Mouse (Mus musculus): Measurements from ENCODE around the gene Tcf7l1. TPM values are rescaled to one million over a fixed set of nuclear protein-coding genes. Genes with fewer than 3 reads are reported as not detected.

The Tcf7l1 gene
- polyA plus RNA-seq, 1 experiment from 2014 or later: 31.5 TPM

GRCm38 (mm10) chr6:72664290-72664689 is 124.8 kb downstream of the Tcf7l1 start:
- H3K4me1 ChIP-seq (ENCODE audit: insufficient read depth, low read length): peaks cover 67% of the 10 kb centered on the region
- no peaks in the 10 kb centered on the region for H3K27me3 ChIP-seq (ENCODE audit: insufficient read depth, low read length)
- 47% methylated on average over 8 of the region's 8 CpGs for WGBS
- H3K4me2 ChIP-seq (replicated peaks; ENCODE audit: low read depth, low read length): no peak overlapping the region
- H3K4me3 ChIP-seq (ENCODE audit: low read length): no peak overlapping the region
- H3K36me3 ChIP-seq (ENCODE audit: insufficient read depth, low read length): no peaks in the 10 kb centered on the region
- no peaks in the 10 kb centered on the region for H3K9me3 ChIP-seq (ENCODE audit: low read length)
- ATAC-seq (ENCODE audit: low FRiP score, low TSS enrichment): no peak
- no peak overlapping the region for H3K9ac ChIP-seq (replicated peaks; ENCODE audit: low read length)
- peak overlapping the region; percentile 34; the same call in 1 of the 2 replicates for H3K27ac ChIP-seq (ENCODE audit: low read length)

- Histone ChIP-seq H3K36me3 (ENCODE audit: insufficient read depth, low read length) (no peaks in the 10 kb centered on the region), H3K27me3 (ENCODE audit: insufficient read depth, low read length) (no peaks in the 10 kb centered on the region), H3K9me3 (ENCODE audit: low read length) (no peaks in the 10 kb centered on the region), H3K27ac (ENCODE audit: low read length) (peak overlapping the region; percentile 72), H3K9ac (replicated peaks; ENCODE audit: low read length) (no peak overlapping the region), H3K4me3 (ENCODE audit: low read length) (no peak overlapping the region), H3K4me2 (replicated peaks; ENCODE audit: low read depth, low read length) (0 out of 2 replicates have a peak overlapping the region, but pooled peaks have one; percentile 14), H3K4me1 (ENCODE audit: insufficient read depth, low read length) (peaks cover 65% of the 10 kb centered on the region)
- ATAC-seq (ENCODE audit: low FRiP score, low TSS enrichment): no peak
- WGBS: 19% methylated on average over 1 of the region's 1 CpGs
Observed at GRCm38 (mm10) chr6:72663000-72663399, 126.1 kb downstream of the Tcf7l1 start.

DNA sequence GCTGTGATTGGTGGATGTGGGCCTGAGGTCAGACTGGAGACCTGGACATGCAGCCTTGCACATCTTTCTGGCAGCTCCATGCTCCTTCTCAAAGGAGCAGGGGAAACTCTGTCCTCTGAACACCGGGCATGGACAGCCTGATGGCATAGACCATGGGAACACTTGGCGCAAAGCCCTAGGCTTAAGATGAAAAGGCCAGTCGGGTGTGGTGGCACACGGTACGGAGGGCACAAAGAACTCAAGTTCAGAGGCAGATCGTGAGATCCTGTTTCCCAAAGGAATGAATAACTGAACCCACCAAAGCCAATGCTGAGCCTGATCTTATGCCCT is 128.7 kb downstream of the Tcf7l1 start:
- H3K4me3 ChIP-seq (ENCODE audit: low read length): no peak overlapping the region
- H3K27ac ChIP-seq (ENCODE audit: low read length): peak overlapping the region; percentile 65
- no peaks in the 10 kb centered on the region for H3K36me3 ChIP-seq (ENCODE audit: insufficient read depth, low read length)
- no peak overlapping the region for H3K9ac ChIP-seq (replicated peaks; ENCODE audit: low read length)
- H3K4me1 ChIP-seq (ENCODE audit: insufficient read depth, low read length): peaks cover 73% of the 10 kb centered on the region
- H3K27me3 ChIP-seq (ENCODE audit: insufficient read depth, low read length): no peaks in the 10 kb centered on the region
- 0 out of 2 replicates have a peak, but pooled peaks have one; percentile 2 for ATAC-seq (ENCODE audit: low FRiP score, low TSS enrichment)
- H3K4me2 ChIP-seq (replicated peaks; ENCODE audit: low read depth, low read length): no peak overlapping the region
- 59% methylated on average over 6 of the region's 6 CpGs for WGBS
- H3K9me3 ChIP-seq (ENCODE audit: low read length): no peaks in the 10 kb centered on the region

DNA sequence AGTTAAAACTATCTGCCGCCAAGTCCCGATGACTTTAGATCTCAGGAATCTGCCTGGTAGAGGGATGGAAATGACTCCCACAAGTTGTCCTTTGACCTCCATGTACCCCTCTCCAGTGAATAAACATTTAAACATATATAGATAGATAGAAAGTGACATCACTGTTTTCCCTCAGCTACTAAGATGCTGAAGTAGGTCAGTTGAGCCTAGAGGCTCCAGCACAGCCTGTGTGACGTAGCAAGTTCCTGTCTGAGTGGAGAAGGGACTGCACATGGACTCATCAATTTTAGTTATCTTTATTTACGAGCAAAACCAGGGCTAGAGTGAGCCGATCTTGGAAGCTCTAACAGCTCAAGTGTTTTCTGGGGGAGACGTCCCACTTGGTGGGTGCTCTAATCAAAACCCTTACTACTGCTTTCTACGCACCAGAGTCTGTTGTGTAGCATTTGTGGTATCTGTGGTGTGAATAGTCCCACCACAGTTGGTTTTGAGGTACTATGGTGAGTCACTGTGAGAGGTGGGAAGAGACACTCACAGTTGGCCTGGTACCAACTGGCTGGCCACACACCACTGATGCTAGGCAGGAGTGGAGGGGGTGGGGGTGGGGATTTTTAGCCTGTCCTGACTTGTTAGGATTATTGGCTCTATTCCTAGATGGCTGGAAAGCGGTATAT is 129.2 kb downstream of the Tcf7l1 start:
- H3K36me3 ChIP-seq (ENCODE audit: insufficient read depth, low read length): no peaks in the 10 kb centered on the region
- no peak overlapping the region for H3K9ac ChIP-seq (replicated peaks; ENCODE audit: low read length)
- H3K4me1 ChIP-seq (ENCODE audit: insufficient read depth, low read length): peaks cover 75% of the 10 kb centered on the region
- WGBS: 33% methylated on average over 8 of the region's 8 CpGs
- ATAC-seq (ENCODE audit: low FRiP score, low TSS enrichment): 0 out of 2 replicates have a peak, but pooled peaks have one; percentile 17
- no peak overlapping the region for H3K4me3 ChIP-seq (ENCODE audit: low read length)
- H3K9me3 ChIP-seq (ENCODE audit: low read length): no peaks in the 10 kb centered on the region
- no peak overlapping the region for H3K4me2 ChIP-seq (replicated peaks; ENCODE audit: low read depth, low read length)
- H3K27ac ChIP-seq (ENCODE audit: low read length): peak overlapping the region; percentile 65
- H3K27me3 ChIP-seq (ENCODE audit: insufficient read depth, low read length): no peaks in the 10 kb centered on the region

GRCm38 (mm10) chr6:72658006-72658405 is 131.0 kb downstream of the Tcf7l1 start:
- WGBS: 63% methylated on average over 3 of the region's 3 CpGs
- peaks cover 70% of the 10 kb centered on the region for H3K4me1 ChIP-seq (ENCODE audit: insufficient read depth, low read length)

DNA sequence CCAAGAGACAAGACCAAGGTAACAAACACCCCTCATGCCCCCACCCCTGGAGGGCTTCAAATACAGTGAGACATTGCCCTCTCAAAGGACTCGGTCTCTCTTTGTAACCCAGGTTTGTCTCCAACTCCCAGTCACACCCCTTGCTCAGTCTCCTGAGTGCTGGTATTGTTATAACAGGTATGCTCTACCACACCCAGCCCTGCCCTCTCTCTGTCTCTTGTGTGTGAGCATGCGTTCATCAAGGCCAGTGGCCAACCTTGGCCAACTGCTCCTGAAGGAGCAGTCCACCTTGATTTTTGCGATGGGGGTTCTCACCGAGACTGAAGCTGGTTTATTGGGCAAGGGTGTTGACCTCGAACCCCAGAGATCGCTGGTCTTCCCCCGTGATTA is 133.0 kb downstream of the Tcf7l1 start:
- 60% methylated on average over 7 of the region's 7 CpGs for WGBS
- H3K9ac ChIP-seq (replicated peaks; ENCODE audit: low read length): peak overlapping the region; percentile 62
- H3K4me1 ChIP-seq (ENCODE audit: insufficient read depth, low read length): peaks cover 57% of the 10 kb centered on the region
- ATAC-seq (ENCODE audit: low FRiP score, low TSS enrichment): no peak
- no peaks in the 10 kb centered on the region for H3K27me3 ChIP-seq (ENCODE audit: insufficient read depth, low read length)
- peak overlapping the region; percentile 54 for H3K4me2 ChIP-seq (replicated peaks; ENCODE audit: low read depth, low read length)
- H3K4me3 ChIP-seq (ENCODE audit: low read length): peak overlapping the region; percentile 41
- H3K9me3 ChIP-seq (ENCODE audit: low read length): no peaks in the 10 kb centered on the region
- no peaks in the 10 kb centered on the region for H3K36me3 ChIP-seq (ENCODE audit: insufficient read depth, low read length)
- H3K27ac ChIP-seq (ENCODE audit: low read length): peak overlapping the region; percentile 97

More at GRCm38 (mm10) chr6:72658006-72658405, 131.0 kb downstream of the Tcf7l1 start:
- ATAC-seq (ENCODE audit: low FRiP score, low TSS enrichment): no peak
- Histone ChIP-seq H3K36me3 (ENCODE audit: insufficient read depth, low read length) (no peaks in the 10 kb centered on the region), H3K4me3 (ENCODE audit: low read length) (no peak overlapping the region), H3K4me2 (replicated peaks; ENCODE audit: low read depth, low read length) (no peak overlapping the region), H3K9ac (replicated peaks; ENCODE audit: low read length) (no peak overlapping the region), H3K27me3 (ENCODE audit: insufficient read depth, low read length) (no peaks in the 10 kb centered on the region), H3K27ac (ENCODE audit: low read length) (no peak overlapping the region), H3K9me3 (ENCODE audit: low read length) (no peaks in the 10 kb centered on the region)

GRCm38 (mm10) chr6:72655309-72656052 is 133.6 kb downstream of the Tcf7l1 start:
- WGBS: 4% methylated on average over 20 of the region's 20 CpGs
- peak overlapping the region; percentile 63 for H3K9ac ChIP-seq (replicated peaks; ENCODE audit: low read length)
- H3K27ac ChIP-seq (ENCODE audit: low read length): peak overlapping the region; percentile 97
- no peaks in the 10 kb centered on the region for H3K27me3 ChIP-seq (ENCODE audit: insufficient read depth, low read length)
- H3K4me2 ChIP-seq (replicated peaks; ENCODE audit: low read depth, low read length): peak overlapping the region; percentile 54
- no peaks in the 10 kb centered on the region for H3K36me3 ChIP-seq (ENCODE audit: insufficient read depth, low read length)
- H3K9me3 ChIP-seq (ENCODE audit: low read length): no peaks in the 10 kb centered on the region
- ATAC-seq (ENCODE audit: low FRiP score, low TSS enrichment): peak; percentile 91
- peaks cover 57% of the 10 kb centered on the region for H3K4me1 ChIP-seq (ENCODE audit: insufficient read depth, low read length)
- peak overlapping the region; percentile 41 for H3K4me3 ChIP-seq (ENCODE audit: low read length)

DNA sequence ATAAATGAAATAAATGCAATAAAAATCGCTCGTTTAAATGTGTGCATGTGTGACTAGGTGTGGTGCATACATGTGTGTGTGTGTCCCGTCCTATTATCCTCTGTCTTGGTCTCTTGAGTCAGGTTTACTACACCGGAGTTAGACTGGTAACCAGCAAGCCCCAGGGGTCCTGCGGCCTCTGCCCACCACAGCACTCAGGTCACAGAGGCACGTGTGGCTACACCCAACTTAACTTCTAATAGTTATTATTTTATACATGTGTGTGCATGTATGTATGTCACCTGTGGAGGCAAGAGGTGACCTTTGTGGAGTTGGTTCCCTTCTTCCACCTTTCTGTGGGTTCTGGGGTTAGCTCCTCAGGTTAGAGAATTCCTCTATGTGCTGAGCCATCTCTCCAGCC is 134.7 kb downstream of the Tcf7l1 start:
- Histone ChIP-seq H3K9ac (replicated peaks; ENCODE audit: low read length) (no peak overlapping the region), H3K9me3 (ENCODE audit: low read length) (no peaks in the 10 kb centered on the region), H3K4me1 (ENCODE audit: insufficient read depth, low read length) (peaks cover 53% of the 10 kb centered on the region), H3K27ac (ENCODE audit: low read length) (peak overlapping the region; percentile 97), H3K36me3 (ENCODE audit: insufficient read depth, low read length) (no peaks in the 10 kb centered on the region), H3K4me2 (replicated peaks; ENCODE audit: low read depth, low read length) (no peak overlapping the region), H3K27me3 (ENCODE audit: insufficient read depth, low read length) (no peaks in the 10 kb centered on the region), H3K4me3 (ENCODE audit: low read length) (no peak overlapping the region)
- no peak for ATAC-seq (ENCODE audit: low FRiP score, low TSS enrichment)
- WGBS: 92% methylated on average over 6 of the region's 6 CpGs

- no peak overlapping the region for H3K4me3 ChIP-seq (ENCODE audit: low read length)
- ATAC-seq (ENCODE audit: low FRiP score, low TSS enrichment): no peak
- H3K36me3 ChIP-seq (ENCODE audit: insufficient read depth, low read length): 0 out of 2 replicates have a peak, but pooled peaks cover 4% of the 10 kb centered on the region
- 73% methylated on average over 7 of the region's 7 CpGs for WGBS
- H3K27me3 ChIP-seq (ENCODE audit: insufficient read depth, low read length): no peaks in the 10 kb centered on the region
- no peak overlapping the region for H3K9ac ChIP-seq (replicated peaks; ENCODE audit: low read length)
- no peak overlapping the region for H3K4me2 ChIP-seq (replicated peaks; ENCODE audit: low read depth, low read length)
- H3K9me3 ChIP-seq (ENCODE audit: low read length): no peaks in the 10 kb centered on the region
- peaks cover 48% of the 10 kb centered on the region for H3K4me1 ChIP-seq (ENCODE audit: insufficient read depth, low read length)
- H3K27ac ChIP-seq (ENCODE audit: low read length): no peak overlapping the region
Observed at GRCm38 (mm10) chr6:72653419-72653818, 135.6 kb downstream of the Tcf7l1 start.

DNA sequence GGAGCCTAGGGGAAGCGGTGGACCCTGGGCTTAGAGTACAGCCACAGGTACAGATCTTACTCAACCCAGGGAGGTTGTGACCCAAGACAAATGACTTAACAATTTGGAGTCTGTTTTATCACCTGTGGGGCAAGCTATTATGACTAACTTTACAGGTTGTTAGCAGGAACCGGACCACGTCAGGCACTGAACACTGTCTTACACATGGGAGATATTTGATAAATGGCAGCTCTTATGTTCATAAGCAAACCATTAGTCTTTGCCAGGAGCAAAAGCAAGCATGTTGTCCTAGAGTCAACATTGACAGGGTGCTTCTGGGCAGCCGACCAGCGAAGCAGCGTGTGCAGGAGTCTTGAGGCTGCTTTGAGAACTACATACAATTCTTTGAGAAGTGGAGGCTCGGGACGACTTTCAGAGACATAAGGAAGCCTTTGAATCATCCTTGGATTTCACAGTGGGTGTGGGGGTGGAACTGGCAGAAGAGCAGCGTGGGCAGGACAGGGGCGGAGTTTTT is 138.7 kb downstream of the Tcf7l1 start:
- H3K27me3 ChIP-seq (ENCODE audit: insufficient read depth, low read length): no peaks in the 10 kb centered on the region
- no peak overlapping the region for H3K4me3 ChIP-seq (ENCODE audit: low read length)
- H3K4me1 ChIP-seq (ENCODE audit: insufficient read depth, low read length): peaks cover 32% of the 10 kb centered on the region
- 0 out of 2 replicates have a peak, but pooled peaks cover 4% of the 10 kb centered on the region for H3K36me3 ChIP-seq (ENCODE audit: insufficient read depth, low read length)
- WGBS: 41% methylated on average over 10 of the region's 10 CpGs
- H3K9me3 ChIP-seq (ENCODE audit: low read length): no peaks in the 10 kb centered on the region
- H3K4me2 ChIP-seq (replicated peaks; ENCODE audit: low read depth, low read length): no peak overlapping the region
- 0 out of 2 replicates have a peak overlapping the region, but pooled peaks have one; percentile 8 for H3K27ac ChIP-seq (ENCODE audit: low read length)
- no peak overlapping the region for H3K9ac ChIP-seq (replicated peaks; ENCODE audit: low read length)
- ATAC-seq (ENCODE audit: low FRiP score, low TSS enrichment): no peak
